Mouse (Mus musculus): ENCODE measurements around the gene Gm3839. TPM values are rescaled to one million over a fixed set of nuclear protein-coding genes. Genes with fewer than 3 reads are reported as not detected.
"Not testable (repeated sequence)": the region's sequence is repeated elsewhere in the genome, so short reads cannot be mapped to it uniquely, and the experiment has no call there.

Gm3839 gene
- polyA plus RNA-seq (2014; fragmentation: Nextera tagmentation; extraction: Ambion mirVana): 1.5 and 1.8 TPM in 2 replicates

GRCm38 (mm10) chr14:11356626-11357025 lies at the start of gene Gm3839:
TSS of gene Gm3839 (minus strand) at chr14:11356726.
- DNase-seq (ENCODE audit: low spot score); ATAC-seq: not testable (repeated sequence)

GRCm38 (mm10) chr14:11405661-11406060 lies 49.1 kb upstream of the Gm3839 start:
- Histone ChIP-seq H3K4me3 (ENCODE audit: low read depth, low read length) (no peak overlapping the region), H3K4me2 (ENCODE audit: low read length) (no peak overlapping the region), H3K9ac (ENCODE audit: low read length) (no peak overlapping the region), H3K27me3 (replicated peaks; ENCODE audit: control insufficient read depth, insufficient read depth, low read length) (no peaks in the 10 kb centered on the region), H3K4me1 (ENCODE audit: control insufficient read depth, insufficient read depth, low read length) (no peaks in the 10 kb centered on the region), H3K9me3 (replicated peaks; ENCODE audit: control insufficient read depth, low read length) (no peaks in the 10 kb centered on the region), H3K27ac (ENCODE audit: low read depth, low read length) (no peak overlapping the region), H3K36me3 (ENCODE audit: control insufficient read depth, insufficient read depth, low read length) (no peaks in the 10 kb centered on the region)
- DNase-seq (ENCODE audit: low spot score): no peak
- WGBS: 86% methylated on average over 9 of the region's 9 CpGs
- ATAC-seq: no peak

More at GRCm38 (mm10) chr14:11356626-11357025, at the start of gene Gm3839:
- H3K4me2 ChIP-seq (ENCODE audit: low read length); H3K27ac ChIP-seq (ENCODE audit: low read depth, low read length); H3K27me3 ChIP-seq (replicated peaks; ENCODE audit: control insufficient read depth, insufficient read depth, low read length); H3K9me3 ChIP-seq (replicated peaks; ENCODE audit: control insufficient read depth, low read length); H3K4me1 ChIP-seq (ENCODE audit: control insufficient read depth, insufficient read depth, low read length); H3K4me3 ChIP-seq (ENCODE audit: low read depth, low read length); H3K36me3 ChIP-seq (ENCODE audit: control insufficient read depth, insufficient read depth, low read length); H3K9ac ChIP-seq (ENCODE audit: low read length): not testable (repeated sequence)

GRCm38 (mm10) chr14:11377846-11378245 lies 21.3 kb upstream of the Gm3839 start:
- WGBS: 98% methylated on average over 3 of the region's 3 CpGs
- no peak for ATAC-seq

DNA sequence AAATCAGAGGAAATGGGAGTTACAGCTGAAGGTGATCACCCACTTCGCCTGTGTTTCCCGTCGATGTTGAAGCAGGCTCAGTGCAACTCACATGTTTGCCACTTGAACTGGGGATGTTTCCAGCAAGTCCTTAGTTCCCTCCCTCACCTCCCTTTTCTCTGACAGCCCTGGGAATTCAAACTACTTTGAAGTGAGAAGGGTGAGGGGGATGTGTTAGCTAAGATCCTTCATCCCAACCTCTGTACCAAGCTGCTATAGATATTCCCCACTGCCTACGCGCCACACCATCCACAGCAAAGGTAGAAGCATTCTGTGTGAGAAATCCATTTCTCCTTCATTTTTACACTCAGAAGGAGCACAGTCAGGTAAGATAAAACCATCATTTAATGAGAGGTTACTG lies 18.7 kb upstream of the Gm3839 start:
- H3K27me3 ChIP-seq (replicated peaks; ENCODE audit: control insufficient read depth, insufficient read depth, low read length): no peaks in the 10 kb centered on the region
- H3K4me3 ChIP-seq (ENCODE audit: low read depth, low read length): no peak overlapping the region
- WGBS: 91% methylated on average over 5 of the region's 5 CpGs
- H3K4me2 ChIP-seq (ENCODE audit: low read length): no peak overlapping the region
- no peaks in the 10 kb centered on the region for H3K9me3 ChIP-seq (replicated peaks; ENCODE audit: control insufficient read depth, low read length)
- H3K4me1 ChIP-seq (ENCODE audit: control insufficient read depth, insufficient read depth, low read length): no peaks in the 10 kb centered on the region
- H3K36me3 ChIP-seq (ENCODE audit: control insufficient read depth, insufficient read depth, low read length): no peaks in the 10 kb centered on the region
- no peak for ATAC-seq
- no peak for DNase-seq (ENCODE audit: low spot score)
- H3K9ac ChIP-seq (ENCODE audit: low read length): no peak overlapping the region
- no peak overlapping the region for H3K27ac ChIP-seq (ENCODE audit: low read depth, low read length)

More at GRCm38 (mm10) chr14:11377846-11378245, 21.3 kb upstream of the Gm3839 start:
- H3K4me1 ChIP-seq (ENCODE audit: control insufficient read depth, insufficient read depth, low read length): no peaks in the 10 kb centered on the region
- no peak overlapping the region for H3K27ac ChIP-seq (ENCODE audit: low read depth, low read length)
- DNase-seq (ENCODE audit: low spot score): no peak
- no peak overlapping the region for H3K9ac ChIP-seq (ENCODE audit: low read length)
- H3K9me3 ChIP-seq (replicated peaks; ENCODE audit: control insufficient read depth, low read length): no peaks in the 10 kb centered on the region
- no peak overlapping the region for H3K4me3 ChIP-seq (ENCODE audit: low read depth, low read length)
- H3K4me2 ChIP-seq (ENCODE audit: low read length): no peak overlapping the region
- H3K36me3 ChIP-seq (ENCODE audit: control insufficient read depth, insufficient read depth, low read length): no peaks in the 10 kb centered on the region
- no peaks in the 10 kb centered on the region for H3K27me3 ChIP-seq (replicated peaks; ENCODE audit: control insufficient read depth, insufficient read depth, low read length)

GRCm38 (mm10) chr14:11346086-11346485 lies 10.4 kb downstream of the Gm3839 start:
- DNase-seq (ENCODE audit: low spot score): no peak
- H3K27me3 ChIP-seq (replicated peaks; ENCODE audit: control insufficient read depth, insufficient read depth, low read length): no peaks in the 10 kb centered on the region
- 86% methylated on average over 3 of the region's 3 CpGs for WGBS
- H3K9ac ChIP-seq (ENCODE audit: low read length): no peak overlapping the region
- no peaks in the 10 kb centered on the region for H3K4me1 ChIP-seq (ENCODE audit: control insufficient read depth, insufficient read depth, low read length)
- H3K4me2 ChIP-seq (ENCODE audit: low read length): no peak overlapping the region
- H3K36me3 ChIP-seq (ENCODE audit: control insufficient read depth, insufficient read depth, low read length): no peaks in the 10 kb centered on the region
- H3K27ac ChIP-seq (ENCODE audit: low read depth, low read length): no peak overlapping the region
- no peak for ATAC-seq
- no peak overlapping the region for H3K4me3 ChIP-seq (ENCODE audit: low read depth, low read length)
- no peaks in the 10 kb centered on the region for H3K9me3 ChIP-seq (replicated peaks; ENCODE audit: control insufficient read depth, low read length)

GRCm38 (mm10) chr14:11329993-11330392 lies 26.5 kb downstream of the Gm3839 start:
- H3K27ac ChIP-seq (ENCODE audit: low read depth, low read length): no peak overlapping the region
- DNase-seq (ENCODE audit: low spot score) (peak; percentile 54), ATAC-seq (0 out of 2 replicates have a peak, but pooled peaks have one; percentile 34)
- H3K36me3 ChIP-seq (ENCODE audit: control insufficient read depth, insufficient read depth, low read length): no peaks in the 10 kb centered on the region
- no peak overlapping the region for H3K4me3 ChIP-seq (ENCODE audit: low read depth, low read length)
- H3K4me1 ChIP-seq (ENCODE audit: control insufficient read depth, insufficient read depth, low read length): no peaks in the 10 kb centered on the region
- H3K9me3 ChIP-seq (replicated peaks; ENCODE audit: control insufficient read depth, low read length): 0 out of 2 replicates have a peak, but pooled peaks cover 3% of the 10 kb centered on the region
- H3K27me3 ChIP-seq (replicated peaks; ENCODE audit: control insufficient read depth, insufficient read depth, low read length): no peaks in the 10 kb centered on the region
- H3K9ac ChIP-seq (ENCODE audit: low read length): no peak overlapping the region
- WGBS: 52% methylated on average over 2 of the region's 2 CpGs
- H3K4me2 ChIP-seq (ENCODE audit: low read length): no peak overlapping the region

DNA sequence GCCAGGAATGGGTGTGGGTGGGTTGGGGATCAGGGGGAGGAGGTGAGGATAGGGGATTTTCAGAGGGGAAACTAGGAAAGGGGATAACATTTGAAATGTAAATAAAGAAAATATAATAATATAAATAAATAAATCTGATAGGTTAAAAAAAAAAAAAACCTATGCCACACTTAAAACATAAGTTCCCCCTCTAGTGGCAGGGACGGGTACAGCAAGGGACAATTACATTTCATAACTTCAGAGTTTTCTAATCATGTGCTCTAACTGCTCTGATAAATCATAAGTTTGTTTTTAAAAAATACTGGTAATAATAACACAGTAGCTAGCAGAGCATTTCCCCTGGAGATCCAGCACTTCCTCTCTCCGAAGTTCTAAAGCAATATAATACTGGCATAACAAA lies 49.4 kb downstream of the Gm3839 start:
- H3K27ac ChIP-seq (ENCODE audit: low read depth, low read length): no peak overlapping the region
- H3K36me3 ChIP-seq (ENCODE audit: control insufficient read depth, insufficient read depth, low read length): no peaks in the 10 kb centered on the region
- ATAC-seq: no peak
- no peak overlapping the region for H3K4me2 ChIP-seq (ENCODE audit: low read length)
- 46% methylated on average over 2 of the region's 2 CpGs for WGBS
- H3K4me3 ChIP-seq (ENCODE audit: low read depth, low read length): no peak overlapping the region
- H3K27me3 ChIP-seq (replicated peaks; ENCODE audit: control insufficient read depth, insufficient read depth, low read length): no peaks in the 10 kb centered on the region
- peak; percentile 46 for DNase-seq (ENCODE audit: low spot score)
- no peaks in the 10 kb centered on the region for H3K9me3 ChIP-seq (replicated peaks; ENCODE audit: control insufficient read depth, low read length)
- H3K4me1 ChIP-seq (ENCODE audit: control insufficient read depth, insufficient read depth, low read length): no peaks in the 10 kb centered on the region
- H3K9ac ChIP-seq (ENCODE audit: low read length): no peak overlapping the region

DNA sequence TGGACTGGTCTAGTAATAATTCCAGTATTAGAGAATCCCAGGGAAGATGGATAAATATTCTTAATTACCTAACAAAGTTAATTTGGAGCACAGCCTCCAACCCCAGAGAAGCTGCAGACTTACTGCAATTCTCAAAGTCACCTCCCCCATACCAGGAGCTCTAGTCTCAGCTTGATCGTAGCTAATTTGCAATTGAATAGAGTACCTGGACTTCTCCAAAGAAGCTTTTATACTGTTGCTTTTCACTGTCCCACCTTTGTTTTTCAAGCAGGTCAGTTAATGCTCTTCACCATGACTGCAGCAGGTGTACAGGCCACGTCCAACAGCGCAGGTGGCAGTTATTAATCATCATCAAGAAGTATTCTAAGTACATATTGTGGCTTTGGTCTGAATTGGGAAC lies 68.6 kb downstream of the Gm3839 start:
- ATAC-seq; DNase-seq (ENCODE audit: low spot score); H3K4me1 ChIP-seq (ENCODE audit: control insufficient read depth, insufficient read depth, low read length); H3K9me3 ChIP-seq (replicated peaks; ENCODE audit: control insufficient read depth, low read length); H3K27ac ChIP-seq (ENCODE audit: low read depth, low read length); H3K27me3 ChIP-seq (replicated peaks; ENCODE audit: control insufficient read depth, insufficient read depth, low read length); H3K9ac ChIP-seq (ENCODE audit: low read length); H3K36me3 ChIP-seq (ENCODE audit: control insufficient read depth, insufficient read depth, low read length); H3K4me3 ChIP-seq (ENCODE audit: low read depth, low read length); H3K4me2 ChIP-seq (ENCODE audit: low read length): not testable (repeated sequence)
- 85% methylated on average over 3 of the region's 3 CpGs for WGBS

- H3K4me1 ChIP-seq (ENCODE audit: control insufficient read depth, insufficient read depth, low read length): no peaks in the 10 kb centered on the region
- ATAC-seq: peak; percentile 34; the same call in 1 of the 2 replicates
- DNase-seq (ENCODE audit: low spot score): peak; percentile 21
- no peaks in the 10 kb centered on the region for H3K36me3 ChIP-seq (ENCODE audit: control insufficient read depth, insufficient read depth, low read length)
- no peaks in the 10 kb centered on the region for H3K27me3 ChIP-seq (replicated peaks; ENCODE audit: control insufficient read depth, insufficient read depth, low read length)
- H3K9me3 ChIP-seq (replicated peaks; ENCODE audit: control insufficient read depth, low read length): no peaks in the 10 kb centered on the region
- H3K9ac ChIP-seq (ENCODE audit: low read length): no peak overlapping the region
- H3K4me2 ChIP-seq (ENCODE audit: low read length): no peak overlapping the region
- no peak overlapping the region for H3K27ac ChIP-seq (ENCODE audit: low read depth, low read length)
- WGBS: 78% methylated on average over 4 of the region's 4 CpGs
- no peak overlapping the region for H3K4me3 ChIP-seq (ENCODE audit: low read depth, low read length)
Measured at GRCm38 (mm10) chr14:11257161-11257705, 99.3 kb downstream of the Gm3839 start.
